Mouse (Mus musculus) liver, embryonic 16.5 days (tissue): ENCODE results near the gene Kcnk6. TPM values are rescaled to one million over a fixed set of nuclear protein-coding genes. Genes with fewer than 3 reads are reported as not detected.
"Not testable (repeated sequence)": the region's sequence is repeated elsewhere in the genome, so short reads cannot be mapped to it uniquely, and the experiment has no call there.

Source experiments
- ATAC-seq: fragments of 200-750 bp; cut with Nextera tagmentation; 2 replicates; pipeline ENCODE4 v1.8.0; 2017; ENCODE audit warnings: low read depth, mild to moderate bottlenecking, moderate number of reproducible peaks, moderate library complexity
- H3K27ac ChIP-seq: fragments of 300-500 bp; sonication (generic); 2 replicates; pipeline ENCODE4 v1.5.1; 2014; ENCODE audit warnings: mild to moderate bottlenecking, low read length
- H3K27me3 ChIP-seq: fragments of 300-500 bp; sonication (generic); 2 replicates; pipeline ENCODE4 v1.6.1; 2014; ENCODE audit warnings: low read depth, low read length, mixed read lengths; ENCODE audit not compliant: control insufficient read depth, insufficient read depth
- H3K36me3 ChIP-seq: fragments of 300-500 bp; sonication (generic); 2 replicates; pipeline ENCODE4 v1.6.1; 2014; ENCODE audit warnings: mild to moderate bottlenecking; ENCODE audit not compliant: control insufficient read depth, insufficient read depth
- H3K4me1 ChIP-seq: fragments of 300-500 bp; sonication (generic); 2 replicates; pipeline ENCODE4 v1.6.1; 2014; ENCODE audit warnings: low read depth, low read length, mixed read lengths; ENCODE audit not compliant: control insufficient read depth
- H3K4me2 ChIP-seq: fragments of 300-500 bp; sonication (generic); 2 replicates; pipeline ENCODE4 v1.6.1; 2014; ENCODE audit warnings: low read depth, low read length, mixed read lengths
- H3K4me3 ChIP-seq: fragments of 300-500 bp; sonication (generic); 2 replicates; pipeline ENCODE4 v1.5.1; 2014; ENCODE audit warnings: low read depth, mild to moderate bottlenecking, low read length
- H3K9ac ChIP-seq: fragments of 300-500 bp; sonication (generic); 2 replicates; pipeline ENCODE4 v1.6.1; 2014; ENCODE audit warnings: low read depth, low read length
- H3K9me3 ChIP-seq: fragments of 300-500 bp; sonication (generic); replicated peaks from 2 replicates; pipeline ENCODE4 v1.6.1; 2016; ENCODE audit warnings: low read length; ENCODE audit not compliant: control insufficient read depth
- WGBS: fragments of 180-500 bp; shearing (Covaris S2); extraction: QIAGEN DNeasy Blood & Tissue Kit; methylation state at CpG from one replicate; pipeline ENCODE4 v1.1.7; 2014; ENCODE audit not compliant: insufficient replicate concordance; 5-methylcytosine and 5-hydroxymethylcytosine counted together
- polyA plus RNA-seq: library from polyadenylated mRNA; unstranded; fragments of >200 nt; fragmentation: Nextera tagmentation; extraction: Ambion mirVana; gene quantifications from 2 replicates; pipeline ENCODE4 v1.2.1, GENCODE M21; 2015

The Kcnk6 gene
- polyA plus RNA-seq, 1 experiment from 2014 or later, result 1.4 TPM

DNA sequence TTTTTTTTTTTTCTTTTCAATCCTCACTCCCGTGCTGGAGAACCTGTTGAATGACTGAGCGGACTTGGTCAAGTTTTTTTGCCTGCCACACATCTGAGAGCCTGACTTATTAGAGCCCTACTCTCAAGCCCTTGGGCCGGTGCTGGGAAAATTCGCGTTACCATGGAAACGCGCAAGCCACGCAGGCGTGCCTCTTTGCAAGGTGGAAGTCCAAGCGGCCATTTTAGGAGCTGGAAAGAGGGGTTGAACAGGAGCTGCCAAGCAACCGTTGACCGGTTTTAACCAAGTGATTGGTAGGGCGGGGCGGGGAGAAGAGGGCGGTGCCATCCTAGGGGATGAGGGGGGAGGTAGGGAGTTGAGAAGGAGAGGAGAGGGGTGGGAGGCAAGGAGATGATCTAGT is 17.5 kb downstream of the Kcnk6 start:
- Histone ChIP-seq H3K36me3 (no peaks in the 10 kb centered on the region), H3K4me3 (no peak overlapping the region), H3K4me1 (peaks cover 10% of the 10 kb centered on the region), H3K9ac (no peak overlapping the region), H3K9me3 (peaks cover 5% of the 10 kb centered on the region), H3K27me3 (no peaks in the 10 kb centered on the region), H3K4me2 (no peak overlapping the region), H3K27ac (no peak overlapping the region)
- no peak for ATAC-seq
- 59% methylated on average over 15 of the region's 15 CpGs for WGBS

- H3K27me3 ChIP-seq, result no peaks in the 10 kb centered on the region
- no peak overlapping the region for H3K27ac ChIP-seq
- 55% methylated on average over 2 of the region's 2 CpGs for WGBS
- no peaks in the 10 kb centered on the region for H3K36me3 ChIP-seq
- H3K4me1 ChIP-seq, result peaks cover 10% of the 10 kb centered on the region
- no peak overlapping the region for H3K4me2 ChIP-seq
- H3K9me3 ChIP-seq, result no peaks in the 10 kb centered on the region; the same call in 1 of the 2 replicates
- no peak overlapping the region for H3K4me3 ChIP-seq
- H3K9ac ChIP-seq, result no peak overlapping the region
- no peak for ATAC-seq
Measured at GRCm38 (mm10) chr7:29214236-29214635, 18.1 kb downstream of the Kcnk6 start.

GRCm38 (mm10) chr7:29213675-29214082 is 18.6 kb downstream of the Kcnk6 start, which contains the start of gene Catsperg1:
Gene Catsperg1 (minus strand): TSS chr7:29214035.
- ATAC-seq, result no peak
- 23% methylated on average over 20 of the region's 20 CpGs for WGBS
- H3K4me2 ChIP-seq, result no peak within 1 kb of the TSS

GRCm38 (mm10) chr7:29212775-29213560 is 19.3 kb downstream of the Kcnk6 start:
- not testable (repeated sequence) for H3K4me1 ChIP-seq, H3K4me3 ChIP-seq, H3K27me3 ChIP-seq, H3K9ac ChIP-seq, H3K4me2 ChIP-seq, H3K9me3 ChIP-seq, ATAC-seq, H3K36me3 ChIP-seq, H3K27ac ChIP-seq
- WGBS, result 40% methylated on average over 40 of the region's 40 CpGs

More at GRCm38 (mm10) chr7:29213675-29214082, 18.6 kb downstream of the Kcnk6 start, which contains the start of gene Catsperg1:
- Histone ChIP-seq H3K9ac (no peak within 1 kb of the TSS), H3K36me3 (no peaks in the 10 kb centered on the region), H3K4me1 (peaks cover 10% of the 10 kb centered on the region), H3K4me3 (no peak within 1 kb of the TSS), H3K27ac (no peak within 1 kb of the TSS), H3K9me3 (no peaks in the 10 kb centered on the region; the same call in 1 of the 2 replicates), H3K27me3 (no peaks in the 10 kb centered on the region)

GRCm38 (mm10) chr7:29212199-29212765 is 20.0 kb downstream of the Kcnk6 start:
- H3K36me3 ChIP-seq, result no peaks in the 10 kb centered on the region
- 16% methylated on average over 26 of the region's 26 CpGs for WGBS
- peak overlapping the region; percentile 56 for H3K4me3 ChIP-seq
- H3K4me1 ChIP-seq, result peaks cover 10% of the 10 kb centered on the region
- no peak overlapping the region for H3K9ac ChIP-seq
- H3K27me3 ChIP-seq, result no peaks in the 10 kb centered on the region
- no peak for ATAC-seq
- H3K27ac ChIP-seq, result peak overlapping the region; percentile 71
- H3K9me3 ChIP-seq, result no peaks in the 10 kb centered on the region; the same call in 1 of the 2 replicates
- H3K4me2 ChIP-seq, result peak overlapping the region; percentile 72

DNA sequence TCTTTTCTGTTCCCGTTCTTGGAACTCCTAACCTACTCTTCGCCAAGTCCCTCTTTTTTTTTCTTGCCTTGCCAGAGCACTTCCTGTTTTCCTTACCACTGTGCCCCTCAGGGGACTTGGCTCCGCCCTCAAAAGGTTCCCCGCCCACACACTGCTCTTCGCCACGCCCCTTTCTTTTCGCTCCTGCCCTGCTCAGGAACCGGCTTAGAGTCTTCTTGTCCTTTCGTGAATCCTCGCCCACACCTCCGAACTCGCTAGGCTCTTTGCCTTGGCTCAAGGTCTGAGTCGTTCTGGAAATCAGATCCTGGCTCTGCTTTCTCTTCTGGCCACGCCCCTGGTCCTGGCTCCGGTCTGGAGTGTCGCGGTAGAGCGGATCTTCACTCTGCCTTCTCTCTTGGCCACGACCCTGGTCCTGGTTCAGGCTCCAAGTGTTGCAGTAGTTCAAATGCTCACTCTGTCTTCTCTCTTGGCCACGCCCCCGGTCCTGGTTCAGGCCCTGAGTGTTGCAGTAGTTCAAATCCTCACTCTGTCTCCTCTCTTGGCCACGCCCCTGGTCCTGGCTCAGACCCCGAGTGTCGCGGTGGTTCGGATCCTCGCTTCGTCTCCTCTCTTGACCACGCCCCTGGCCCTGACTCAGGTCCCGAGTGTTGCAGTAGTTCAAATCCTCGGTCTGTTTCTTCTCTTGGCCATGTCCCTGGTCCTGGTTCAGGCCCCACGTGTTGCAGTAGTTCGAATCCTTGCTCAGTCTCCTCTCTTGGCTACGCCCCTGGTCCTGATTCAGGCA is 20.7 kb downstream of the Kcnk6 start:
- Histone ChIP-seq H3K4me1 (peaks cover 10% of the 10 kb centered on the region), H3K36me3 (no peaks in the 10 kb centered on the region), H3K9ac (0 out of 2 replicates have a peak overlapping the region, but pooled peaks have one; percentile 16), H3K4me2 (peak overlapping the region; percentile 72), H3K4me3 (peak overlapping the region; percentile 56), H3K27me3 (no peaks in the 10 kb centered on the region), H3K27ac (peak overlapping the region; percentile 71), H3K9me3 (no peaks in the 10 kb centered on the region; the same call in 1 of the 2 replicates)
- ATAC-seq, result peak; percentile 79
- 3% methylated on average over 34 of the region's 34 CpGs for WGBS

GRCm38 (mm10) chr7:29211013-29211412 is 21.3 kb downstream of the Kcnk6 start:
- peak; percentile 61 for ATAC-seq
- peak overlapping the region; percentile 72 for H3K4me2 ChIP-seq
- H3K27me3 ChIP-seq, H3K36me3 ChIP-seq, H3K4me1 ChIP-seq, H3K9ac ChIP-seq, H3K9me3 ChIP-seq: not testable (repeated sequence)
- H3K4me3 ChIP-seq, result peak overlapping the region; percentile 56
- 6% methylated on average over 15 of the region's 15 CpGs for WGBS
- peak overlapping the region; percentile 71; the same call in 1 of the 2 replicates for H3K27ac ChIP-seq

DNA sequence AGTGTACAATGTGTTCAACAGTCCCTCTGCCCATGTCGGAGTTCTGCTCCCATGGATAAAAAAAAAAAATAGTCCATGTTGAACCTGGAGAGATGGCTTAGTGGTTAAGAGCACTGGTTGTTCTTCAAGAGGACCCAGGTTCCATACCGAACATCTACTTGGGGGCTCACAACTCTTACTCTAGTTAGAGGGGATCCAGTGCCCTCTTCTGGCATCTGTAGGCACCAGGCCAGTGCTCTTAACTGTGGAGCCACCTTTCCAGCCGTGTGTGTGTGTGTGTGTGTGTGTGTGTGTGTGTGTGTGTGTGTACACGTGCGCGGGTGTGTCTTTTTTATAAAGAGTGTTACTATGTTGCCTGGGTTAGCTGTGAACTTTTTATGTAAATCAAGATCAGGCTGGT is 29.7 kb downstream of the Kcnk6 start:
- 58% methylated on average over 6 of the region's 6 CpGs for WGBS
- no peak overlapping the region for H3K4me3 ChIP-seq
- H3K4me1 ChIP-seq, result no peaks in the 10 kb centered on the region
- no peak for ATAC-seq
- no peaks in the 10 kb centered on the region for H3K36me3 ChIP-seq
- no peaks in the 10 kb centered on the region for H3K9me3 ChIP-seq
- H3K4me2 ChIP-seq, result no peak overlapping the region
- H3K27me3 ChIP-seq, result no peaks in the 10 kb centered on the region
- H3K9ac ChIP-seq, result no peak overlapping the region
- no peak overlapping the region for H3K27ac ChIP-seq
